Mouse (Mus musculus) CH12.LX (cell line): Measurements from ENCODE around the gene Ugt1a5. TPM values are rescaled to one million over a fixed set of nuclear protein-coding genes. Genes with fewer than 3 reads are reported as not detected.

Experiments
- DNase-seq: peaks from one replicate; pipeline ENCODE4 v3.0.0-alpha.2; 2013; ENCODE audit errors: extremely low read depth
- H3K27ac ChIP-seq: 2 replicates; pipeline ENCODE4 v1.5.1; 2012; ENCODE audit warnings: low read depth, mild to moderate bottlenecking, control low read depth, moderate library complexity; ENCODE audit not compliant: insufficient read depth
- H3K27me3 ChIP-seq: replicated peaks from 2 replicates; pipeline ENCODE3; 2012; ENCODE audit warnings: inconsistent platforms
- H3K36me3 ChIP-seq, 2 experiments: replicated peaks in 1 of 2; 2 replicates each; pipeline versions ENCODE3 to v1.6.1; 2012; ENCODE audit warnings: inconsistent platforms in 1 of 2, low read length in 1 of 2, mild to moderate bottlenecking in 1 of 2, mixed read lengths in 1 of 2, moderate library complexity in 1 of 2; ENCODE audit not compliant: control insufficient read depth in 1 of 2, insufficient read depth in 1 of 2
- H3K4me1 ChIP-seq, 2 experiments: 2 replicates each; pipeline ENCODE4 v1.6.1; 2012; ENCODE audit warnings: inconsistent platforms in 1 of 2, moderate library complexity in 1 of 2; ENCODE audit not compliant: insufficient read depth in 2 of 2, control insufficient read depth in 1 of 2
- H3K4me2 ChIP-seq: 2 replicates; pipeline ENCODE4 v1.6.1; 2012; ENCODE audit warnings: low read depth, mild to moderate bottlenecking, control low read depth; ENCODE audit not compliant: poor library complexity, insufficient read depth, severe bottlenecking
- H3K4me3 ChIP-seq, 3 experiments: fragments of 150-350 bp in 1 of 3; sonication (generic) in 1 of 3; replicated peaks in 1 of 3; 2 replicates each; pipeline versions ENCODE3 to v1.5.1; 2011 to 2012; ENCODE audit warnings: low read depth in 2 of 3, low read length in 2 of 3, mild to moderate bottlenecking in 2 of 3, moderate library complexity in 2 of 3, control low read depth in 1 of 3, improper control_type of control experiment in 1 of 3, inconsistent platforms in 1 of 3, mixed read lengths in 1 of 3; ENCODE audit not compliant: poor library complexity in 1 of 3
- H3K79me2 ChIP-seq: replicated peaks from 2 replicates; pipeline ENCODE4 v1.6.1; 2012; ENCODE audit warnings: mild to moderate bottlenecking, moderate library complexity; ENCODE audit not compliant: control insufficient read depth, poor library complexity, insufficient read depth, severe bottlenecking; ENCODE audit errors: extremely low read depth
- H3K9ac ChIP-seq: 2 replicates; pipeline ENCODE4 v1.6.1; 2012; ENCODE audit warnings: low read depth, mild to moderate bottlenecking, control low read depth, moderate library complexity; ENCODE audit not compliant: insufficient read depth
- H3K9me3 ChIP-seq: replicated peaks from 2 replicates; pipeline ENCODE3; 2012; ENCODE audit warnings: low read length, inconsistent platforms, mixed read lengths
- JUND ChIP-seq: conservative IDR thresholded peaks from 2 replicates; pipeline ENCODE4 v1.6.1; 2011; ENCODE audit warnings: low read depth, low read length, improper control_type of control experiment
- POLR2A ChIP-seq: IDR thresholded peaks from 2 replicates; pipeline ENCODE4 v1.6.1; 2011; ENCODE audit warnings: low read depth, mild to moderate bottlenecking, improper control_type of control experiment, low read length
- RAD21 ChIP-seq: IDR thresholded peaks from 2 replicates; pipeline ENCODE4 v1.6.1; 2011; ENCODE audit warnings: low read depth, mild to moderate bottlenecking, low read length, improper control_type of control experiment, moderate library complexity
- TBP ChIP-seq: conservative IDR thresholded peaks from 2 replicates; pipeline ENCODE4 v1.6.1; 2011; ENCODE audit warnings: low read depth, low read length, improper control_type of control experiment
- ZKSCAN1 ChIP-seq: IDR thresholded peaks from 2 replicates; pipeline ENCODE4 v1.6.1; 2012; ENCODE audit warnings: low read depth, inconsistent platforms, low read length, improper control_type of control experiment, borderline replicate concordance
- dilution Hi-C: fragments of 300-500 bp; cut with MboI; formaldehyde crosslinking; loops from 2 replicates; pipeline ENCODE4 v1.14.3; 2020; ENCODE audit warnings: low sequenced_read_pairs; ENCODE audit not compliant: extremely low pct_unique_long_range_greater_than_20kb, extremely low pct_ligation_motif_present
- in situ Hi-C: fragments of 300-500 bp; cut with MboI; formaldehyde crosslinking; loops from 3 replicates; pipeline ENCODE4 v1.14.3; 2019; ENCODE audit warnings: low sequenced_read_pairs, low pct_ligation_motif_present, low pct_unique_long_range_greater_than_20kb, mixed read lengths
- polyA plus RNA-seq: library from polyadenylated mRNA; unstranded; fragments of >175 nt; gene quantifications from 2 replicates; pipeline ENCODE4 v1.2.1, GENCODE M21; 2012; ENCODE audit warnings: low read depth; ENCODE audit not compliant: insufficient read length
- total RNA-seq, 2 experiments: library from RNA; depleted of rRNA; stranded (reverse); fragments of 300-350 nt in 1 of 2; fragments of >200 nt in 1 of 2; gene quantifications; 2 replicates each; pipeline ENCODE4 v1.2.3; 2012 to 2014

Gene Ugt1a5
- total and polyA plus RNA-seq, 3 experiments, result not detected

DNA sequence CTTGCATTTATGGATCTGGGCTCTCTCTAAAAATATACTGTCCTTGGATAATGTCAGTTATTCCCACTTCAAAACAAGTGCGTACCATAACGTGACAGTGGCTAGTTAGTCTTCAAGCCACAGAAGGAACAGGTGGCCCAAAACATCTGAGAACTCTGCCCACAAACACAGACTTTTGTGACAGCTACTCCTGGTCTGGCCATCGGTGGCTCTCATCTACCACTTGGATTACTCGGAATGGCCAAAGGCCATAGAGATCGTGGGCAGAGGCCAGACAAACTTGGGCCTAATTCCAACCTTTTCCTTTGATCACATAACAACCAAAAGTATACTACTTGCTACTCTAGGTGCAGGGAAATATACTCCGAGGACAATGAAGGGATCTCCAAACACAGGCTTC, 102.3 kb downstream of the Ugt1a5 start:
- no peak overlapping the region for H3K9ac ChIP-seq
- H3K4me1 ChIP-seq, result no peaks in the 10 kb centered on the region
- no peak overlapping the region for H3K4me2 ChIP-seq
- H3K79me2 ChIP-seq, result no peaks in the 10 kb centered on the region
- no peak for DNase-seq
- peak; percentile 18; the same call in 1 of the 2 replicates for TF ChIP-seq POLR2A
- TF ChIP-seq ZKSCAN1, result no peak
- TF ChIP-seq TBP, result no peak
- no peak for TF ChIP-seq JUND
- TF ChIP-seq RAD21, result no peak
- no peak overlapping the region for H3K4me3 ChIP-seq
- dilution Hi-C loops, result no loop called here
- H3K36me3 ChIP-seq, result peaks cover 86 to 90% of the 10 kb centered on the region in 2 experiments
- in situ Hi-C loops, result no loop called here
- no peak overlapping the region for H3K27ac ChIP-seq
- peaks cover 18% of the 10 kb centered on the region for H3K9me3 ChIP-seq
- H3K27me3 ChIP-seq, result no peaks in the 10 kb centered on the region

Other genes starting within 250 kb of the Ugt1a5 start
- 12.7 and 14.4 TPM in 2 replicates for gene Usp40, start 157.5 kb upstream of the Ugt1a5 start, total RNA-seq (2012; rRNA removed)
- 15.4 and 16.9 TPM in 2 replicates for gene Usp40, start 157.5 kb upstream of the Ugt1a5 start, total RNA-seq (2014; rRNA removed)
- gene Usp40, start 157.5 kb upstream of the Ugt1a5 start, polyA plus RNA-seq, result 14.0 and 14.8 TPM in 2 replicates
- not detected in 2 replicates for gene Ugt1a10, start 110.6 kb upstream of the Ugt1a5 start, total RNA-seq (2012; rRNA removed)
- gene Ugt1a10, start 110.6 kb upstream of the Ugt1a5 start, total RNA-seq (2014; rRNA removed), result not detected in 2 replicates
- gene Ugt1a10, start 110.6 kb upstream of the Ugt1a5 start, polyA plus RNA-seq, result not detected in 2 replicates
- gene Ugt1a9, start 95.2 kb upstream of the Ugt1a5 start, total RNA-seq (2012; rRNA removed), result not detected in 2 replicates
- not detected in 2 replicates for gene Ugt1a9, start 95.2 kb upstream of the Ugt1a5 start, total RNA-seq (2014; rRNA removed)
- gene Ugt1a9, start 95.2 kb upstream of the Ugt1a5 start, polyA plus RNA-seq, result not detected in 2 replicates
- not detected in 2 replicates for gene Ugt1a8, start 78.2 kb upstream of the Ugt1a5 start, total RNA-seq (2012; rRNA removed)
- gene Ugt1a8, start 78.2 kb upstream of the Ugt1a5 start, total RNA-seq (2014; rRNA removed), result not detected in 2 replicates
- gene Ugt1a8, start 78.2 kb upstream of the Ugt1a5 start, polyA plus RNA-seq, result not detected in 2 replicates
- gene Ugt1a7c, start 71.0 kb upstream of the Ugt1a5 start, total RNA-seq (2012; rRNA removed), result 1.3 and 2.2 TPM in 2 replicates
- 11.1 and 11.4 TPM in 2 replicates for gene Ugt1a7c, start 71.0 kb upstream of the Ugt1a5 start, total RNA-seq (2014; rRNA removed)
- gene Ugt1a7c, start 71.0 kb upstream of the Ugt1a5 start, polyA plus RNA-seq, result 15.3 and 18.3 TPM in 2 replicates
- 0.08 TPM in 1 of 2 replicates, not detected in the other for gene Ugt1a6b, start 62.8 kb upstream of the Ugt1a5 start, total RNA-seq (2012; rRNA removed)
- 0.13 TPM in 1 of 2 replicates, not detected in the other for gene Ugt1a6b, start 62.8 kb upstream of the Ugt1a5 start, total RNA-seq (2014; rRNA removed)
- gene Ugt1a6b, start 62.8 kb upstream of the Ugt1a5 start, polyA plus RNA-seq, result 0.26 TPM in 1 of 2 replicates, not detected in the other
- 0.21 and 0.30 TPM in 2 replicates for gene Ugt1a6a, start 31.2 kb upstream of the Ugt1a5 start, total RNA-seq (2012; rRNA removed)
- gene Ugt1a6a, start 31.2 kb upstream of the Ugt1a5 start, total RNA-seq (2014; rRNA removed), result 0.19 and 0.38 TPM in 2 replicates
- gene Ugt1a6a, start 31.2 kb upstream of the Ugt1a5 start, polyA plus RNA-seq, result 0.43 and 0.46 TPM in 2 replicates
- not detected in 2 replicates for gene Ugt1a2, start 34.6 kb downstream of the Ugt1a5 start, total RNA-seq (2012; rRNA removed)
- not detected in 2 replicates for gene Ugt1a2, start 34.6 kb downstream of the Ugt1a5 start, total RNA-seq (2014; rRNA removed)
- not detected in 2 replicates for gene Ugt1a2, start 34.6 kb downstream of the Ugt1a5 start, polyA plus RNA-seq
- not detected in 2 replicates for gene Dnajb3, start 39.8 kb downstream of the Ugt1a5 start, total RNA-seq (2012; rRNA removed)
- gene Dnajb3, start 39.8 kb downstream of the Ugt1a5 start, total RNA-seq (2014; rRNA removed), result not detected in 2 replicates
- gene Dnajb3, start 39.8 kb downstream of the Ugt1a5 start, polyA plus RNA-seq, result not detected in 2 replicates
- 0.08 TPM in 1 of 2 replicates, not detected in the other for gene Ugt1a1, start 45.9 kb downstream of the Ugt1a5 start, total RNA-seq (2012; rRNA removed)
- not detected in 2 replicates for gene Ugt1a1, start 45.9 kb downstream of the Ugt1a5 start, total RNA-seq (2014; rRNA removed)
- 0.19 TPM in 1 of 2 replicates, not detected in the other for gene Ugt1a1, start 45.9 kb downstream of the Ugt1a5 start, polyA plus RNA-seq
- gene Mroh2a, start 61.0 kb downstream of the Ugt1a5 start, total RNA-seq (2012; rRNA removed), result 0.13 and 0.17 TPM in 2 replicates
- gene Mroh2a, start 61.0 kb downstream of the Ugt1a5 start, total RNA-seq (2014; rRNA removed), result not detected in 2 replicates
- 0.78 and 1.0 TPM in 2 replicates for gene Mroh2a, start 61.0 kb downstream of the Ugt1a5 start, polyA plus RNA-seq
- 65.2 and 69.8 TPM in 2 replicates for gene Hjurp, start 111.6 kb downstream of the Ugt1a5 start, total RNA-seq (2012; rRNA removed)
- gene Hjurp, start 111.6 kb downstream of the Ugt1a5 start, total RNA-seq (2014; rRNA removed), result 74.1 and 80.8 TPM in 2 replicates
- 64.8 and 67.6 TPM in 2 replicates for gene Hjurp, start 111.6 kb downstream of the Ugt1a5 start, polyA plus RNA-seq
- not detected in 2 replicates for gene Trpm8, start 111.6 kb downstream of the Ugt1a5 start, total RNA-seq (2012; rRNA removed)
- not detected in 2 replicates for gene Trpm8, start 111.6 kb downstream of the Ugt1a5 start, total RNA-seq (2014; rRNA removed)
- gene Trpm8, start 111.6 kb downstream of the Ugt1a5 start, polyA plus RNA-seq, result not detected in 2 replicates
- gene Spp2, start 240.9 kb downstream of the Ugt1a5 start, total RNA-seq (2012; rRNA removed), result not detected in 2 replicates
- not detected in 2 replicates for gene Spp2, start 240.9 kb downstream of the Ugt1a5 start, total RNA-seq (2014; rRNA removed)
- not detected in 2 replicates for gene Spp2, start 240.9 kb downstream of the Ugt1a5 start, polyA plus RNA-seq